Mouse (Mus musculus) thymus, postnatal 4 days (tissue): ENCODE data around the gene Pcdh15.

Experiments
- DNase-seq: peaks from one replicate; pipeline ENCODE4 v3.0.0; 2021

Gene Pcdh15

GRCm38 (mm10) chr10:74625715-74626114 is 1526.6 kb downstream of the Pcdh15 start:
- no peak for DNase-seq

GRCm38 (mm10) chr10:74626596-74626995 is 1527.5 kb downstream of the Pcdh15 start:
- DNase-seq: no peak

GRCm38 (mm10) chr10:74631314-74631713 is 1532.2 kb downstream of the Pcdh15 start:
- DNase-seq: no peak

GRCm38 (mm10) chr10:74637040-74637439 is 1537.9 kb downstream of the Pcdh15 start:
- no peak for DNase-seq

GRCm38 (mm10) chr10:74642125-74642524 is 1543.0 kb downstream of the Pcdh15 start:
- DNase-seq: peak; percentile 60

- DNase-seq: no peak
Observed at GRCm38 (mm10) chr10:74663171-74663570, 1564.0 kb downstream of the Pcdh15 start.

- DNase-seq: no peak
Observed at GRCm38 (mm10) chr10:74680016-74680491, 1580.9 kb downstream of the Pcdh15 start.

- no peak for DNase-seq
Observed at GRCm38 (mm10) chr10:74680559-74680958, 1581.4 kb downstream of the Pcdh15 start.
